Mouse (Mus musculus) heart, adult 2 months (tissue): Measurements from ENCODE around the gene Ccdc69.

Source experiments
- CTCF ChIP-seq: fragments of 200-600 bp; IDR thresholded peaks from 2 replicates; pipeline ENCODE4 v1.8.1; 2022; ENCODE audit warnings: antibody characterized with exemption, mild to moderate bottlenecking, moderate library complexity
- EP300 ChIP-seq: fragments of 200-500 bp; IDR thresholded peaks from 2 replicates; pipeline ENCODE4 v1.6.1; 2011; ENCODE audit warnings: low read depth, low read length, control low read depth; ENCODE audit not compliant: insufficient read depth
- POLR2A ChIP-seq: fragments of 200-500 bp; IDR thresholded peaks from 2 replicates; pipeline ENCODE4 v1.6.1; 2011; ENCODE audit warnings: mild to moderate bottlenecking, low read depth, low read length, control low read depth; ENCODE audit not compliant: insufficient read depth

- no peak for TF ChIP-seq CTCF
- no peak for TF ChIP-seq EP300
- TF ChIP-seq POLR2A: no peak
Measured at GRCm38 (mm10) chr11:55073191-55073590, 4.7 kb downstream of the Ccdc69 start.
